Mouse (Mus musculus): Measurements from ENCODE around the gene Cnot4. TPM values are rescaled to one million over a fixed set of nuclear protein-coding genes. Genes with fewer than 3 reads are reported as not detected.

Cnot4 gene
- polyA plus RNA-seq, 1 experiment from 2014 or later: 23.1 TPM

DNA sequence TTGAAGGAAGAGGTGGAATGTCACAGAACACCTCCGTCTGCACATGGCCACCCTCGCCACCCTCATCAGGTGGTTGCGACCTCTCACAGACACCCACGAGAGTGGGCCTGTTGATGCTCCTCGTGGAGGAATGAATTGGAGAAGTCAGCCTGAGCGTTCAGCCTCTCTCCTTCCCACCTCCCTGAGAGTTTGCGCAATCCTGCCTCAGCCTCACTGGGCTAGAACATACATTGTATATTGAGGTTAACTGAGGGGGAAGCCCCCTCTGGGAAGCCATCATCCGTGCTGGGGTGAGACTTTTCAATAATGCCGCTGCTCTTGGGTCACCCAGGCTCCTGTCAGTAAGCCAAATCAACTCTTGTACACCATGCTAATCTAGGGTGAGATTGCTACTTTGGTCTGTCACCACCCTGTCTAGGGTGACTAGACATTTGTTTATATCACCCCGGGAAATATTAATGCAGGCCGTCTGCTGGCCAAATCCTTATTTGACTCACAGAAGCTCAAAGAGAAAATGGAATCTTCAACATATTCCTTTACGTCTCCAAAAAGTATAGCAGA is 146.4 kb downstream of the Cnot4 start:
- H3K4me2 ChIP-seq (ENCODE audit: low read depth, low read length): peak overlapping the region; percentile 50
- H3K27ac ChIP-seq (ENCODE audit: low read length): no peak overlapping the region
- no peaks in the 10 kb centered on the region for H3K9me3 ChIP-seq (ENCODE audit: control insufficient read depth, low read length)
- 0 out of 2 replicates have a peak, but pooled peaks have one; percentile 3 for ATAC-seq
- no peaks in the 10 kb centered on the region for H3K36me3 ChIP-seq (ENCODE audit: control insufficient read depth, insufficient read depth, low read length)
- no peak overlapping the region for H3K4me3 ChIP-seq (ENCODE audit: low read length)
- H3K9ac ChIP-seq (ENCODE audit: low read depth, low read length): no peak overlapping the region
- WGBS: 78% methylated on average over 12 of the region's 12 CpGs
- no peaks in the 10 kb centered on the region for H3K27me3 ChIP-seq (replicated peaks; ENCODE audit: control insufficient read depth, insufficient read depth, low read length)
- H3K4me1 ChIP-seq (ENCODE audit: control insufficient read depth, insufficient read depth, low read length): peaks cover 7% of the 10 kb centered on the region

DNA sequence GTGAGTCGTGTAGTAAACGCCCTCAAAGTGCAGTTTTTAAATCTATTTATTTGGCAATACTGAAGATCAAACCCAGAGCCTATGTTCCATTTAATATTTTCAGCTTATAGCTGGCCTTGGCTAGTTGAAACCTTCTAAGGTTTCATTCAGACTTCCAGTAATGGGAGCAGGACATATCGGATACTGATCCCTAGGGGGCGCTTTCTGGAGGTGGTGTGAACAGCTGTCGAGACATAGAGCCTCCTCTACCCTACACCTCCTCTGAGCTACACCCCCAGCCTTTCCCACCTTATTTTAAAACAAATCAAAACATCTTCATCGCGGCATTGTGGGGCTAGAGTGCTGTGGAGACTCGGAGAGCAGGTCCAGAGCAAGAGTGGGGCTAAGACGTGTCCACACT is 152.9 kb downstream of the Cnot4 start:
- WGBS: 67% methylated on average over 9 of the region's 9 CpGs
- no peak overlapping the region for H3K4me2 ChIP-seq (ENCODE audit: low read depth, low read length)
- H3K4me3 ChIP-seq (ENCODE audit: low read length): no peak overlapping the region
- H3K27ac ChIP-seq (ENCODE audit: low read length): no peak overlapping the region
- H3K36me3 ChIP-seq (ENCODE audit: control insufficient read depth, insufficient read depth, low read length): no peaks in the 10 kb centered on the region
- ATAC-seq: no peak
- H3K27me3 ChIP-seq (replicated peaks; ENCODE audit: control insufficient read depth, insufficient read depth, low read length): no peaks in the 10 kb centered on the region
- no peak overlapping the region for H3K9ac ChIP-seq (ENCODE audit: low read depth, low read length)
- no peaks in the 10 kb centered on the region for H3K9me3 ChIP-seq (ENCODE audit: control insufficient read depth, low read length)
- H3K4me1 ChIP-seq (ENCODE audit: control insufficient read depth, insufficient read depth, low read length): no peaks in the 10 kb centered on the region

DNA sequence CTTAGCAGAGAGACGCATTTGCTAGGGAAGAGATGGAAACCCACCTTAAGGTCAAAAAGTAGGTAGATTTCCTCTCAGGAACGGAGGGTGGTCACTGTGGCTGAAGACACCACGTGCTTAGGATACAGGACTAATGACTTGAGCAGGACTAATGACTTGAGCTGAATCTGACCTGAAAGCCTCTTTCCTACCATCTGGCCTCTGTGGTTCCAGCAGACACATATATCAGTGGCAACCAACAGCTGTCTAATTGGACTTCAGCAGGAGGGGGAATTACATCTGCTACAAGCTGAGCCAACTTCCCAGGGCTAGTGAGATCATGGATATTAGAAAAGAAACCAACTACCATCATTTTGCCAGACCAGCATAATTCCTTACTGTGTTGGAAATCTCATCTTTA is 154.2 kb downstream of the Cnot4 start:
- Histone ChIP-seq H3K9ac (ENCODE audit: low read depth, low read length) (no peak overlapping the region), H3K4me2 (ENCODE audit: low read depth, low read length) (no peak overlapping the region), H3K36me3 (ENCODE audit: control insufficient read depth, insufficient read depth, low read length) (no peaks in the 10 kb centered on the region), H3K4me3 (ENCODE audit: low read length) (no peak overlapping the region), H3K9me3 (ENCODE audit: control insufficient read depth, low read length) (no peaks in the 10 kb centered on the region), H3K4me1 (ENCODE audit: control insufficient read depth, insufficient read depth, low read length) (no peaks in the 10 kb centered on the region), H3K27ac (ENCODE audit: low read length) (no peak overlapping the region), H3K27me3 (replicated peaks; ENCODE audit: control insufficient read depth, insufficient read depth, low read length) (no peaks in the 10 kb centered on the region)
- 88% methylated on average over 3 of the region's 3 CpGs for WGBS
- no peak for ATAC-seq

Other genes starting within 250 kb of the Cnot4 start
- gene Wdr91, start 222.8 kb downstream of the Cnot4 start, polyA plus RNA-seq (2015; fragmentation: Nextera tagmentation; extraction: Ambion mirVana): 7.2 and 7.5 TPM in 2 replicates
- gene Stra8, start 213.6 kb downstream of the Cnot4 start, polyA plus RNA-seq (2015; fragmentation: Nextera tagmentation; extraction: Ambion mirVana): not detected in 2 replicates
- 10.6 and 11.1 TPM in 2 replicates for gene Slc23a4, start 145.3 kb downstream of the Cnot4 start, polyA plus RNA-seq (2015; fragmentation: Nextera tagmentation; extraction: Ambion mirVana)
- 23.7 and 23.8 TPM in 2 replicates for gene Nup205, start 43.7 kb upstream of the Cnot4 start, polyA plus RNA-seq (2015; fragmentation: Nextera tagmentation; extraction: Ambion mirVana)
- gene Slc13a4, start 174.4 kb upstream of the Cnot4 start, polyA plus RNA-seq (2015; fragmentation: Nextera tagmentation; extraction: Ambion mirVana): 0.27 and 0.43 TPM in 2 replicates
- gene Fam180a, start 192.4 kb upstream of the Cnot4 start, polyA plus RNA-seq (2015; fragmentation: Nextera tagmentation; extraction: Ambion mirVana): 1.8 and 2.1 TPM in 2 replicates